Mouse (Mus musculus) hindbrain, embryonic 10.5 days (tissue): ENCODE results near the gene Xrn1. TPM values are rescaled to one million over a fixed set of nuclear protein-coding genes. Genes with fewer than 3 reads are reported as not detected.
"Not testable (repeated sequence)": the region's sequence is repeated elsewhere in the genome, so short reads cannot be mapped to it uniquely, and the experiment has no call there.

Experiments
- DNase-seq: peaks from one replicate; pipeline ENCODE4 v3.0.0-alpha.2; 2017; ENCODE audit warnings: low spot score
- H3K27ac ChIP-seq: fragments of 300-500 bp; sonication (generic); 2 replicates; pipeline ENCODE4 v1.5.1; 2016; ENCODE audit warnings: mild to moderate bottlenecking, moderate library complexity
- H3K27me3 ChIP-seq: fragments of 300-500 bp; sonication (generic); 2 replicates; pipeline ENCODE4 v1.6.1; 2016; ENCODE audit warnings: mild to moderate bottlenecking; ENCODE audit not compliant: poor library complexity, insufficient read depth, severe bottlenecking
- H3K36me3 ChIP-seq: fragments of 300-500 bp; sonication (generic); 2 replicates; pipeline ENCODE4 v1.6.1; 2016; ENCODE audit warnings: mild to moderate bottlenecking, moderate library complexity
- H3K4me1 ChIP-seq: fragments of 300-500 bp; sonication (generic); replicated peaks from 2 replicates; pipeline ENCODE4 v1.6.1; 2016; ENCODE audit warnings: mild to moderate bottlenecking
- H3K4me3 ChIP-seq: fragments of 300-500 bp; sonication (generic); 2 replicates; pipeline ENCODE4 v1.5.1; 2016; ENCODE audit warnings: mild to moderate bottlenecking, moderate library complexity
- H3K9me3 ChIP-seq: fragments of 300-500 bp; sonication (generic); 2 replicates; pipeline ENCODE4 v1.6.1; 2016; ENCODE audit warnings: mild to moderate bottlenecking, moderate library complexity
- WGBS: fragments of 180-500 bp; shearing (Covaris S2); methylation state at CpG from one replicate; pipeline ENCODE4 v1.1.7; 2016; 5-methylcytosine and 5-hydroxymethylcytosine counted together
- polyA plus RNA-seq: library from polyadenylated mRNA; unstranded; fragments of >200 nt; fragmentation: Nextera tagmentation; extraction: Ambion mirVana; gene quantifications from 2 replicates; pipeline ENCODE4 v1.2.1, GENCODE M21; 2016

The Xrn1 gene
- polyA plus RNA-seq, 1 experiment from 2014 or later: 17.9 TPM

GRCm38 (mm10) chr9:96063083-96063802 is 108.7 kb downstream of the Xrn1 start:
- H3K4me1 ChIP-seq: no peaks in the 10 kb centered on the region
- H3K27me3 ChIP-seq: no peaks in the 10 kb centered on the region
- no peak for DNase-seq
- 88% methylated on average over 2 of the region's 2 CpGs for WGBS
- H3K4me3 ChIP-seq: no peak overlapping the region
- peaks cover 19% of the 10 kb centered on the region for H3K36me3 ChIP-seq
- H3K9me3 ChIP-seq: no peaks in the 10 kb centered on the region
- no peak overlapping the region for H3K27ac ChIP-seq

- Histone ChIP-seq H3K4me3 (no peak overlapping the region), H3K36me3 (peaks cover 12% of the 10 kb centered on the region), H3K4me1 (no peaks in the 10 kb centered on the region), H3K27me3 (no peaks in the 10 kb centered on the region), H3K9me3 (no peaks in the 10 kb centered on the region), H3K27ac (no peak overlapping the region)
- WGBS: 84% methylated on average over 5 of the region's 5 CpGs
- DNase-seq: no peak
Observed at GRCm38 (mm10) chr9:96063803-96064475, 109.4 kb downstream of the Xrn1 start.

GRCm38 (mm10) chr9:96067507-96067906 is 112.9 kb downstream of the Xrn1 start:
- H3K27me3 ChIP-seq: no peaks in the 10 kb centered on the region
- no peak overlapping the region for H3K4me3 ChIP-seq
- 0 out of 2 replicates have a peak, but pooled peaks cover 4% of the 10 kb centered on the region for H3K9me3 ChIP-seq
- H3K36me3 ChIP-seq: no peaks in the 10 kb centered on the region
- 71% methylated on average over 2 of the region's 2 CpGs for WGBS
- no peak overlapping the region for H3K27ac ChIP-seq
- no peak for DNase-seq
- no peaks in the 10 kb centered on the region for H3K4me1 ChIP-seq

GRCm38 (mm10) chr9:96078752-96079315 is 124.3 kb downstream of the Xrn1 start:
- Histone ChIP-seq H3K27ac (no peak overlapping the region), H3K9me3 (no peaks in the 10 kb centered on the region), H3K4me3 (no peak overlapping the region), H3K36me3 (no peaks in the 10 kb centered on the region), H3K27me3 (no peaks in the 10 kb centered on the region), H3K4me1 (no peaks in the 10 kb centered on the region)
- no peak for DNase-seq
- 93% methylated on average over 13 of the region's 13 CpGs for WGBS

DNA sequence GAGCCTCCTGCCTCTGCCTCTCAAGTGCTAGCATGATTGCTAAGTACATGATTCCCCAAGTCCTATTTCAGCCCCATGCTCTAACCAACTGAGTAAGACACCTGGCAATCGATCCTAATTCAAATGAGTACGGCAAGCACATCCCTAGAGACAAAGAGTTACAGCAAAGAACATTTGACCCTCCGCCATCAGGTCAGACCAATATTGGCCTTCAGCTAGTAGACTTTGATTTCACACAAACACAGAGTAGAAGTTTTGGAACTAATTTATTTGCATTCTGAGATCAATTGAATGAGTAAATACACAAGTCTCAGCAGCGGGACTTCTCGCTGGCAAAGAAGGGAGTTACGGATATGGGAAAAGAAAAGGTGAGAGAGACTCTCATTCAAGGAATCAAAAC is 130.7 kb downstream of the Xrn1 start:
- no peak overlapping the region for H3K27ac ChIP-seq
- WGBS: 93% methylated on average over 6 of the region's 6 CpGs
- no peaks in the 10 kb centered on the region for H3K4me1 ChIP-seq
- H3K9me3 ChIP-seq: no peaks in the 10 kb centered on the region
- H3K27me3 ChIP-seq: no peaks in the 10 kb centered on the region
- H3K36me3 ChIP-seq: no peaks in the 10 kb centered on the region
- H3K4me3 ChIP-seq: no peak overlapping the region
- no peak for DNase-seq

DNA sequence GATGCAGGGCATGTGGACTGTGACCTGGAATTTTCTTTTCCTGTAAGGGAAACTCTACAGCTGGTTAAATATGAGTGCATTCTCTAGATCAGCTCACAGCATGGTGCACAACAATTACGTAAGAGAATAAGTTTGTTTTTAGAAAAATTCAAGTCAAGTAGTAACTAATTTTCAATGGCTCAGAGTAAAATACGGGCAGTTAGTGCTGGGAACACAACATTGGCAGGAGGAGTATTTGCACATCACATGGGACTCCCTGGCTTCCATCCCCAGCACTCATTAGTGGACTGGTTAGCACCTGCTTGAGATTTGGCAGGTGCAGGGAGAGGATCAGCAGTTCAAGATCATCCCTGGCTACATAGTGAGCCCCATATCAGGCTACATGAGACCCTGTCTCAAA is 133.1 kb downstream of the Xrn1 start:
- Histone ChIP-seq H3K27me3 (no peaks in the 10 kb centered on the region), H3K27ac (no peak overlapping the region), H3K9me3 (no peaks in the 10 kb centered on the region), H3K4me1 (no peaks in the 10 kb centered on the region), H3K36me3 (no peaks in the 10 kb centered on the region), H3K4me3 (no peak overlapping the region)
- no peak for DNase-seq
- 87% methylated on average over 2 of the region's 2 CpGs for WGBS

DNA sequence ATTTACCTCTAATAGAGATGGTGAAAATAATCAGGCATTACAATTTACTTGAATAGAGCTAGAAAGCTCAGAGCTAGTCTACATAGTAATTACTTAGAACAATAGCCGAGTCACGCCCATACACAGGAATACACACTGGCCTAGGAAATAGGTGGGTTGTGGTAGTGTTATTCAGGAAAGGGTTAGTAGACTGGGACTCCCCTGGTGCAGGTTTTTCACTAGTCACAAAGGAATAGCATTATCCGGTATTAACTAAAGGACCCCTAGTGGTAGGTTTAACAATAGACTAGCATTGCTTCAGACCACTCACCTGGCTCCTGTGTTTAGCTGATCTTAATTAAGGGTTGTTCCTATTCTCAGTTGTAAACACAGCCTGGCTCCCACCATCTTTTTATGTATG is 133.9 kb downstream of the Xrn1 start:
- H3K27me3 ChIP-seq, H3K4me3 ChIP-seq, H3K9me3 ChIP-seq, H3K36me3 ChIP-seq, H3K4me1 ChIP-seq, DNase-seq, H3K27ac ChIP-seq: not testable (repeated sequence)
- WGBS: 85% methylated on average over 3 of the region's 3 CpGs

GRCm38 (mm10) chr9:96092637-96093036 is 138.1 kb downstream of the Xrn1 start:
- not testable (repeated sequence) for H3K4me1 ChIP-seq, H3K27me3 ChIP-seq, H3K36me3 ChIP-seq, H3K4me3 ChIP-seq, DNase-seq, H3K27ac ChIP-seq
- 92% methylated on average over 10 of the region's 10 CpGs for WGBS
- peaks cover 21% of the 10 kb centered on the region for H3K9me3 ChIP-seq

DNA sequence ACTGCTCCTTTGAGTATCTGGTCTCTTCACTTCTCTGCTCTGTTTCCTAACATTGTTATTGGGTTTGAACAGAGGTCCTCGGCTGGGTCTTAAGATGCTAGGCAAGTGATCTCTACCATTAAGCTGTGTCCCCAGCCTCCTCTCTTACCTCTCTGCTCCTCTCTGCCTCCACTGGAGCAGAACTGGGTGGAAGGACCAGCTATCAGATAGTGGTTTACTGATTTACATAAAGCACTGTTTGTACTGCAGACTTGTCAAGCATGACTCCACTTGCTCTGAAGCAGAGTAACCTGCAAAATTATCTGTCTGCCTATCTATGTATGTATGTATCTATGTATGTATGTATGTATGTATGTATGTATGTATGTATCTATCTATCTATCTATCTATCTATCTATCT is 138.7 kb downstream of the Xrn1 start:
- WGBS: 88% methylated on average over 1 of the region's 1 CpGs

GRCm38 (mm10) chr9:96094341-96094740 is 139.8 kb downstream of the Xrn1 start:
- H3K27ac ChIP-seq: no peak overlapping the region
- H3K4me1 ChIP-seq: no peaks in the 10 kb centered on the region
- no peaks in the 10 kb centered on the region for H3K27me3 ChIP-seq
- H3K36me3 ChIP-seq: no peaks in the 10 kb centered on the region
- peaks cover 32% of the 10 kb centered on the region for H3K9me3 ChIP-seq
- no peak overlapping the region for H3K4me3 ChIP-seq
- WGBS: 67% methylated on average over 1 of the region's 1 CpGs
- DNase-seq: no peak

More for the DNA sequence above, 138.7 kb downstream of the Xrn1 start:
- Histone ChIP-seq H3K27me3 (no peaks in the 10 kb centered on the region), H3K9me3 (peaks cover 21% of the 10 kb centered on the region), H3K36me3 (no peaks in the 10 kb centered on the region), H3K27ac (no peak overlapping the region), H3K4me1 (no peaks in the 10 kb centered on the region), H3K4me3 (no peak overlapping the region)
- no peak for DNase-seq

DNA sequence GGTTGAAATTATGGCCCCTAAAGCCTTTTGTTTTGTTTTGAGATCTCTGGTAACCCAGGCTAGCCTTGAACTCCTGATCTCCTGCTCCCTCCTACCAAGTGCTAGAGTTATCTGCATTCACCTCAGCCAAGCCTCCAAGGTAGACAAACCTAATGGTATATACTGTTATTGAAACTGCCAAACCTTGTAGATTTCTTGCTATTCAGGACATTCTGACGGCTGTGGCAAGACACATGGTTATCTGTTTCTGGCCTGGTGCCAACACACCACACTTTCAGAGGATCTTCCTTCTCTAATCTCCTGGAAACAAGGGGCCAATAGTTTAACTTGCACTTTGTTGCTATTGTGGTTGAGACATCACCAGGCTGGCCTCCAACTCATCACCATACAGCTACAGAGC is 140.6 kb downstream of the Xrn1 start:
- Histone ChIP-seq H3K9me3 (peaks cover 40% of the 10 kb centered on the region), H3K4me1 (no peaks in the 10 kb centered on the region), H3K4me3 (no peak overlapping the region), H3K36me3 (no peaks in the 10 kb centered on the region), H3K27me3 (no peaks in the 10 kb centered on the region), H3K27ac (no peak overlapping the region)
- WGBS: 91% methylated on average over 1 of the region's 1 CpGs
- DNase-seq: no peak

- Histone ChIP-seq H3K27me3 (no peaks in the 10 kb centered on the region), H3K27ac (no peak overlapping the region), H3K4me3 (no peak overlapping the region), H3K4me1 (no peaks in the 10 kb centered on the region), H3K36me3 (no peaks in the 10 kb centered on the region), H3K9me3 (peaks cover 31% of the 10 kb centered on the region)
- no peak for DNase-seq
- 88% methylated on average over 8 of the region's 8 CpGs for WGBS
Observed at GRCm38 (mm10) chr9:96102846-96103245, 148.3 kb downstream of the Xrn1 start.
